8 mouse cellular contexts compared by ENCODE assay signal in genomic region chr15:8098774-8099749, GRCm38 (mm10). TPM values are rescaled to one million over a fixed set of nuclear protein-coding genes. Genes with fewer than 3 reads are reported as not detected.
A peak's percentile ranks its signal among the peaks of the same experiment; 100 is the strongest.
DNase-seq lines count a peak whose midpoint lies in the region; ATAC-seq and TF ChIP-seq lines count a peak whose summit lies in the region.

TSS of gene Wdr70 (minus strand) at chr15:8099209.

- H3K4me1 ChIP-seq in MEL (ENCODE audit: control insufficient read depth in 1 of 2, insufficient read depth in 2 of 2, low read length in 2 of 2): peaks cover 3 to 5% of the 10 kb centered on the region in 2 experiments
- H3K4me1 ChIP-seq in cerebellum, adult 2 months (ENCODE audit: control insufficient read depth, insufficient read depth, low read length): no peaks in the 10 kb centered on the region
- H3K4me1 ChIP-seq in forebrain, postnatal 0 days (ENCODE audit: insufficient read depth): no peaks in the 10 kb centered on the region
- H3K4me1 ChIP-seq in lung, embryonic 15.5 days: peaks cover 4% of the 10 kb centered on the region

- TF ChIP-seq CTCF in MEL (IDR thresholded peaks at IDR 0.05 in 2 of 3, conservative IDR thresholded peaks at IDR 0.05 in 1 of 3; ENCODE audit: control insufficient read depth in 1 of 3, insufficient read depth in 1 of 3, low read depth in 2 of 3, low read length in 3 of 3, poor library complexity in 1 of 3, severe bottlenecking in 1 of 3): peak; percentile 91 to 99 (median 97)
- peak; percentile 87 for TF ChIP-seq CTCF in cerebellum, adult 2 months (IDR thresholded peaks at IDR 0.05; ENCODE audit: borderline replicate concordance, insufficient read depth, low read depth, low read length)
- peak; percentile 99 for TF ChIP-seq CTCF in forebrain, postnatal 0 days (IDR thresholded peaks at IDR 0.05; ENCODE audit: low read depth)

- no peak for TF ChIP-seq RAD21 in MEL (IDR thresholded peaks at IDR 0.05; ENCODE audit: low read depth, low read length)

- H3K79me2 ChIP-seq in MEL (ENCODE audit: control insufficient read depth, insufficient read depth, low read length, poor library complexity): peaks cover 16% of the 10 kb centered on the region

- peak in 1 of 2 experiments; percentile 55; a peak in 2 of 4 replicates for TF ChIP-seq EP300 in MEL (IDR thresholded peaks at IDR 0.05; ENCODE audit: low read depth in 1 of 2, low read length in 2 of 2)

- no peaks in the 10 kb centered on the region for H3K9me3 ChIP-seq in MEL (replicated peaks; ENCODE audit: insufficient read depth, low read length)
- H3K9me3 ChIP-seq in forebrain, postnatal 0 days (ENCODE audit: low read length): no peaks in the 10 kb centered on the region
- H3K9me3 ChIP-seq in lung, embryonic 15.5 days: no peaks in the 10 kb centered on the region

- no peaks in the 10 kb centered on the region for H3K27me3 ChIP-seq in MEL (ENCODE audit: control insufficient read depth in 1 of 2, insufficient read depth in 2 of 2, low read length in 2 of 2)
- H3K27me3 ChIP-seq in cerebellum, adult 2 months (ENCODE audit: control insufficient read depth, insufficient read depth, low read length): no peaks in the 10 kb centered on the region
- H3K27me3 ChIP-seq in forebrain, postnatal 0 days (ENCODE audit: insufficient read depth, low read length): no peaks in the 10 kb centered on the region
- no peaks in the 10 kb centered on the region for H3K27me3 ChIP-seq in lung, embryonic 15.5 days

- H3K36me3 ChIP-seq in MEL (ENCODE audit: control insufficient read depth in 1 of 2, insufficient read depth in 2 of 2, low read length in 2 of 2): peaks cover 4 to 17% of the 10 kb centered on the region in 2 experiments; a peak in 3 of 4 replicates
- peaks cover 15% of the 10 kb centered on the region for H3K36me3 ChIP-seq in forebrain, postnatal 0 days (ENCODE audit: insufficient read depth)
- H3K36me3 ChIP-seq in lung, embryonic 15.5 days: 0 out of 2 replicates have a peak, but pooled peaks cover 10% of the 10 kb centered on the region

- peak; percentile 98 for ATAC-seq in forebrain, postnatal 0 days
- ATAC-seq in lung, embryonic 15.5 days (ENCODE audit: borderline replicate concordance, extremely low read depth, low FRiP score, low TSS enrichment): peak; percentile 94

- peak; percentile 100 for DNase-seq in MEL (ENCODE audit: low read depth, low spot score)
- peak; percentile 96 to 98 for DNase-seq in cerebellum, adult 2 months
- DNase-seq in forebrain, postnatal 0 days: peak; percentile 97
- peak; percentile 99 for DNase-seq in heart, postnatal 4 days
- DNase-seq in layer of hippocampus, adult 8-10 months (ENCODE audit: low spot score in 2 of 2): peak; percentile 92 to 97
- DNase-seq in ovary, adult 18-20 months (ENCODE audit: low spot score): peak; percentile 87
- peak; percentile 97 for DNase-seq in thymus, postnatal 0 days (ENCODE audit: low spot score)

- WGBS in cerebellum, adult 2 months: 2% methylated on average over 56 of the region's 56 CpGs
- WGBS in forebrain, postnatal 0 days: 2% methylated on average over 56 of the region's 56 CpGs
- WGBS in lung, embryonic 15.5 days: 2% methylated on average over 56 of the region's 56 CpGs

- peak within 1 kb of the TSS; percentile 55 for H3K4me2 ChIP-seq in forebrain, postnatal 0 days (ENCODE audit: low read depth)
- peak within 1 kb of the TSS; percentile 59 for H3K4me2 ChIP-seq in lung, embryonic 15.5 days

- peak; percentile 84 to 91 for TF ChIP-seq POLR2A in MEL (IDR thresholded peaks at IDR 0.05; ENCODE audit: control insufficient read depth in 1 of 2, insufficient read depth in 1 of 2, low read depth in 1 of 2, low read length in 2 of 2, poor library complexity in 1 of 2)
- TF ChIP-seq POLR2A in cerebellum, adult 2 months (IDR thresholded peaks at IDR 0.05; ENCODE audit: borderline replicate concordance, insufficient read depth, low read length): peak; percentile 87

- H3K4me3 ChIP-seq in MEL (ENCODE audit: control insufficient read depth in 1 of 2, insufficient read depth in 1 of 2, low read depth in 2 of 2, low read length in 2 of 2): peak within 1 kb of the TSS; percentile 88 to 98
- H3K4me3 ChIP-seq in cerebellum, adult 2 months (replicated peaks; ENCODE audit: insufficient read depth, low read depth, low read length): peak within 1 kb of the TSS; percentile 83
- H3K4me3 ChIP-seq in forebrain, postnatal 0 days (ENCODE audit: low read depth, low read length): peak within 1 kb of the TSS; percentile 82
- peak within 1 kb of the TSS; percentile 92 for H3K4me3 ChIP-seq in lung, embryonic 15.5 days

- H3K9ac ChIP-seq in MEL (ENCODE audit: control insufficient read depth, low read depth, low read length, poor library complexity, severe bottlenecking): peak within 1 kb of the TSS; percentile 94
- peak within 1 kb of the TSS; percentile 80 for H3K9ac ChIP-seq in forebrain, postnatal 0 days
- H3K9ac ChIP-seq in lung, embryonic 15.5 days: peak within 1 kb of the TSS; percentile 77

- H3K27ac ChIP-seq in MEL (ENCODE audit: control insufficient read depth, low read depth, low read length): peak within 1 kb of the TSS; percentile 66
- no peak within 1 kb of the TSS for H3K27ac ChIP-seq in cerebellum, adult 2 months (ENCODE audit: insufficient read depth, low read length)
- peak within 1 kb of the TSS; percentile 50 for H3K27ac ChIP-seq in forebrain, postnatal 0 days (ENCODE audit: low read depth, low read length)
- no peak within 1 kb of the TSS for H3K27ac ChIP-seq in lung, embryonic 15.5 days

TF ChIP-seq in MEL, 35 proteins besides CTCF, POLR2A, EP300 and RAD21 (continues in another document):
- TF ChIP-seq USF1 (IDR thresholded peaks at IDR 0.05; ENCODE audit: low read depth, low read length) (no peak), MEF2A (IDR thresholded peaks at IDR 0.05; ENCODE audit: extremely low read depth, insufficient replicate concordance, low read depth, low read length, poor library complexity, severe bottlenecking) (no peak), MXI1 (IDR thresholded peaks at IDR 0.05; ENCODE audit: low read depth, low read length) (peak; percentile 94), MAZ (IDR thresholded peaks at IDR 0.05; ENCODE audit: low read depth, low read length) (peak; percentile 55; the same call in 1 of the 2 replicates), KAT2A (conservative IDR thresholded peaks at IDR 0.05; ENCODE audit: low read depth, low read length) (peak; percentile 85; the same call in 1 of the 2 replicates), UBTF (IDR thresholded peaks at IDR 0.05; ENCODE audit: borderline replicate concordance, insufficient read depth, low read depth, low read length) (no peak; the same call in 1 of the 2 replicates), POLR2AphosphoS2 (IDR thresholded peaks at IDR 0.05; ENCODE audit: low read length) (peak; percentile 83), USF2 (IDR thresholded peaks at IDR 0.05; ENCODE audit: borderline replicate concordance in 1 of 2, insufficient read depth in 1 of 2, low read depth in 1 of 2, low read length in 2 of 2) (no peak), TAL1 (IDR thresholded peaks at IDR 0.05; ENCODE audit: low read length) (no peak), TCF12 (IDR thresholded peaks at IDR 0.05; ENCODE audit: low read depth, low read length) (peak; percentile 74; the same call in 1 of the 2 replicates), SMC3 (IDR thresholded peaks at IDR 0.05; ENCODE audit: low read depth, low read length) (no peak; the same call in 1 of the 2 replicates), ETS1 (IDR thresholded peaks at IDR 0.05; ENCODE audit: low read depth, low read length) (peak; percentile 45; the same call in 1 of the 2 replicates), TBP (IDR thresholded peaks at IDR 0.05; ENCODE audit: low read depth, low read length) (peak; percentile 92), ZNF384 (IDR thresholded peaks at IDR 0.05; ENCODE audit: low read depth, low read length) (no peak), ZC3H11A (IDR thresholded peaks at IDR 0.05; ENCODE audit: low read depth, low read length) (no peak), MYB (IDR thresholded peaks at IDR 0.05; ENCODE audit: low read depth, low read length) (no peak), POLR2AphosphoS5 (IDR thresholded peaks at IDR 0.05; ENCODE audit: borderline replicate concordance, low read depth, low read length) (peak; percentile 18; the same call in 1 of the 2 replicates), CHD1 (IDR thresholded peaks at IDR 0.05; ENCODE audit: low read depth, low read length) (no peak), ZKSCAN1 (IDR thresholded peaks at IDR 0.05; ENCODE audit: low read depth, low read length) (no peak), GATA1 (IDR thresholded peaks at IDR 0.05; ENCODE audit: low read depth, low read length) (0 out of 2 replicates have a peak, but pooled peaks have one; percentile 7), MAX (IDR thresholded peaks at IDR 0.05; ENCODE audit: low read length) (peak; percentile 91), MAFK (IDR thresholded peaks at IDR 0.05; ENCODE audit: borderline replicate concordance, low read depth, low read length) (no peak), JUND (IDR thresholded peaks at IDR 0.05; ENCODE audit: low read depth, low read length) (no peak), NRF1 (IDR thresholded peaks at IDR 0.05; ENCODE audit: insufficient read depth, low read depth, low read length, poor library complexity, severe bottlenecking) (peak; percentile 42; the same call in 1 of the 2 replicates), BHLHE40 (IDR thresholded peaks at IDR 0.05; ENCODE audit: borderline replicate concordance, low read depth, low read length) (peak; percentile 90), RCOR1 (IDR thresholded peaks at IDR 0.05; ENCODE audit: low read depth, low read length) (no peak), NELFE (IDR thresholded peaks at IDR 0.05; ENCODE audit: low read depth, low read length) (peak; percentile 84), SIN3A (IDR thresholded peaks at IDR 0.05; ENCODE audit: low read length) (peak; percentile 97), CHD2 (IDR thresholded peaks at IDR 0.05; ENCODE audit: low read length) (no peak), ELF1 (IDR thresholded peaks at IDR 0.05; ENCODE audit: low read depth, low read length) (peak; percentile 63; the same call in 1 of the 2 replicates)

RNA-seq across cellular contexts. Expression of gene Wdr70, which starts in this region (rescaled TPM):
- total RNA-seq in MEL (2012; rRNA removed): 36.5 and 40.7 TPM in 2 replicates
- polyA plus RNA-seq in MEL (2012; ENCODE audit: insufficient read depth in 1 of 2, insufficient read length in 2 of 2, low read depth in 1 of 2, low replicate concordance in 2 of 2, missing spikeins in 1 of 2): 10 to 100 TPM in 1 of 2 experiments, not detected in 1; 48.8 TPM
- polyA plus RNA-seq in cerebellum, adult 2 months (2012; rRNA removed): 34.7 and 36.1 TPM in 2 replicates
- total RNA-seq in forebrain, postnatal 0 days (2014; rRNA removed): 57.9 and 66.8 TPM in 2 replicates
- polyA plus RNA-seq in forebrain, postnatal 0 days (2015; fragmentation: Nextera tagmentation; extraction: Ambion mirVana): 63.8 and 71.3 TPM in 2 replicates
- 10 to 100 TPM; 22.6 to 22.9 TPM for total RNA-seq in heart, postnatal 4 days (2021)
- 10 to 100 TPM; 29.5 to 33.7 (median 30.4) TPM for total RNA-seq in layer of hippocampus, adult 8-10 months (2022)
- polyA plus RNA-seq in lung, embryonic 15.5 days (2015; fragmentation: Nextera tagmentation; extraction: Ambion mirVana): 54.1 and 59.0 TPM in 2 replicates
- 45.7 and 47.4 TPM in 2 replicates for polyA plus RNA-seq in thymus, postnatal 0 days (2015; fragmentation: Nextera tagmentation; extraction: Ambion mirVana)

Comparison
In these comparisons a context has a peak if more than half of its experiments do, and no peak if none do; other contexts are left out.
1. H3K27ac ChIP-seq: peak in MEL (single experiment) and forebrain, postnatal 0 days (single experiment); none in cerebellum, adult 2 months (single experiment) and lung, embryonic 15.5 days (single experiment).
2. Peak in every context shown above with its lines, with median percentiles within 50 percentile points of each other: DNase-seq, H3K4me3 ChIP-seq, H3K9ac ChIP-seq and CTCF ChIP-seq.